Mouse (Mus musculus) gastrocnemius, adult 8-10 months (tissue): ENCODE measurements at regions not wholly inside any gene's neighbourhood (a gene's known extent, or its start where the extent isn't known, plus 50 kb on each side); places are given as distances from the start of the nearest gene placed in this dataset.

ENCODE experiments used
- DNase-seq, 2 experiments: peaks; one replicate each; pipeline ENCODE4 v3.0.0; 2022; ENCODE audit warnings: low spot score in 2 of 2

DNA sequence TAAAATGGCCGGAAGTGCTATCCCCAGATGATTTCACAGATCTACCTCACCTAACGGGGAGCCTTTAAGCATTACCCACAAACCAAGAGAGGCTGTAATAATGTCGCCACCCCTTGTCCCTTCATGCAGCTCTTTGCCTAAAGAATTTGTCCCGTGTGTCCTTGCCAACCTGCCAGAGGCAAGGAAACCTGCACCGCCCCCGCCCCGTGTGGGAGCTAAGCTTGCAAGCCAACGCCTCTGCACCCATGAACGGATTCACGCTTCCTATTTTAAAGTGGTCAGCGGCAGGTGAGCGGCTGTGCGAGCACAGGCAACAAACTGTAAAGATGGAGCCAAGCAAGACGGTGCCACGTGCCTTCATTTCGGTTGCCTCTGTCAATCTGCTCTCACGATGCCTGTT, 63.1 kb downstream of the Gm11011 start:
- DNase-seq = no peak

DNA sequence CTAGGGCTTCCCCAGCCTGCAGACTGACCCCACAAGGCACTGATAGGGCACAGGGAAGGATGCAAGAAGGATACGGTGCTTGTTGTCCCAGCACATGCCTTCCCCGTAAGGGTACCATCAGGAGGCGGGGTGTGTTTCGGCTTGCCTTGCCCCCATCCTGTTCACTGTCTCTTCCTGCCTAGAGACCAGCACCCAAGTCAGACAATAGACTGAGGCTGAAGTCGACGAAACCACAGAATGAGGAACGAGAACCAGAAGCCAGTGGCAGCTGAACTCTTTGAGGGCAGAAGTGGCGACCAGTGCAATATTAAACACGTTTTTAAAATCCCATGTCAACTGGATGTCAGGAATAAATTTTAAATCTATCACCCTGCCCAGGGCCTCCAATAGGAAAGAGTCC, 67.6 kb downstream of the Gm11011 start:
- DNase-seq = no peak

DNA sequence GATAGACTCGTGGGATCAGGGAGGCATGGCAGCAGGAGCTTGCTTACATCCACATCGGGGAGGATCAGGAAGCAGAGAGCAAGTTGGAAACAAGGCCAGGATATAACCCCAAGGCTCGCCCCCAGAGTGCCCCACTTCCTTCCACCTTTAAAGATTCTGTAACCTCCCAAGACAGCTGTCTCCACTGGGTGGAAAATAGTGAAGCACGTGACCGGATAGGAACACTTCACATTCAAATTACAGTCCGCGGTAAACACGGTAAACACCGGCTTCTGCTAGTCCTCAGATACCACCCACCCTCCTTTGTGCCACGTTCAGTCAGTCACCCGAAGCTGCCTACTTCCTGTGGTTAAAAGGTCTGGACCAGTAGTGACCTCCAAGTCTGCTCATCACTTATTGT, 72.2 kb downstream of the Gm11011 start:
- no peak for DNase-seq

DNA sequence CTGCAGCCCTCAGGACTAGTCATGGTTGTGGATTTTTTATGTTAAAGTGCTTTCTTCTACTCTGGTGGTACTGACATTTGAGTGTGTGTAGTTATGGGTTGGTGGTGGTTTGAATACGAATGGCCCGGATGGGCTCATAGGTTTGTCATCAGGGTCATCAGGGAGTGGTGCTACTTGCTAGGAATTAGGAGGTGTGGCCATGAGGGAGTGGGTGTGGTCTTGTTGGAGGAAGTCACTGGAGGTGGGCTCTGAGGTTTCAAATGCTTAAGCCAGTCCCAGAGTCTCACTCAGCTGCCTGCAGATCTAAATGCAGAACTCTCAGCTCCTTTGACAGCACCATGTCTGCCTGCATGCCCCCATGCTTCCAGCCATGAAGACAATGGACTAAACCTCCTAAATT, 76.8 kb downstream of the Gm11011 start:
- no peak for DNase-seq

GRCm38 (mm10) chr2:169509406-169509805, 78.1 kb downstream of the Gm11011 start:
- no peak for DNase-seq

- no peak for DNase-seq
These were observed 83.0 kb downstream of the Gm11011 start for GRCm38 (mm10) chr2:169504416-169505057.

DNA sequence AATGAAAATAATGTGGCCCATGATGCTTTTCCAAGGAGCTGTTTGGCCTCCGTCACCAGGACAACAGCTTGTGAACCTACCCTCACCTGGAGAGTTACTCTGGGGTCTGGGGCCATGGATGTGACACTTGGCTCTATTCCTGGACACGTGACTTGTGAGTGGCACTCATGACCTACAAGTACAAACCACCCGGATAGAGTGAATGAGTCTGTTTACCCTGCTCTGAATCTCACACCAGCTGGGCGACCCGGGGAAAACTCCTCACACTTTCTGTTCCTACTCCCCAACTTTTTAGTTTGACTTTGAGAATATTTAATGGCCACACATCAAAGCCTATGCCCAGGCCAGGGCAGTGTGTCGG, 84.0 kb downstream of the Gm11011 start:
- no peak for DNase-seq

- no peak for DNase-seq
These were observed 84.6 kb downstream of the Gm11011 start for GRCm38 (mm10) chr2:169502717-169503597.

GRCm38 (mm10) chr2:169501736-169502340, 85.7 kb downstream of the Gm11011 start:
- DNase-seq = no peak

GRCm38 (mm10) chr2:169495368-169495767, 92.2 kb downstream of the Gm11011 start:
- no peak for DNase-seq

DNA sequence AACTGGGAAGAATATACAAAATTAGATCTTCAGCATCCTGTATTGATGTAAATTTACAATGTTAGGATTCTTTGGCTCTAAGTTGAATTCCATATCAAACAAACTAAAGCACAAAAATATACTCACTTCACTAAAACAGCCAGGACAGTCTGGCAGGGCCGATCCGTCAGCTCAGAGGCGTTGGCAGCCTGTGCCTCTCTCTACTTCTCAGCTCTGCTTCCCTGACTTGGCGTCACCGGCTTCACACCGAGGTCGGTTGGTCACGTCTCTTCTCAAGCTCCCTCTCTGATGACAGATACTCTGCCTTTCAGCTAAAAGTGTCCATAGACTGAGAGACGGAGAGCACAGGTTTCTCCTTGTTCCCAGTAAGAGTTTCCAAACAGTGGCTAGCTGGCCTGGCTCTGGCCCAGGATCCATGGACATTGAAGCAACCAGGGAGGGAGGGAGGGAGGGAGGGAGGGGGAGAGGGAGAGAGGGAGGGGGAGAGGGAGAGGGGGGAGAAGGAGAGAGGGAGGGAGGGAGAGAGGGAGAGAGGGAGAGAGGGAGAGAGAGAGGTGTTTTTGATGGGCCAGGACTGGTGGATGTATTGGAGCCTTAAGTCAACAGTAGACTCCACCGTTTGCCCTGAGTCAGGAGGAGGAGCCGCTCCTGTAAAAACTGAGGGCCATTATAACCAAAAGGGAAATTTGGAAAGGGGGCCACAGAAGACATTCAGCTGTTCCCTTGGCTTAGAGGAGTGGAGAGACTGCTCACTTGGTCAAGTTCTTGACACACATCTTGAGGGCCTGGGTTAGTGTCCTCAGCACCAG, 92.8 kb downstream of the Gm11011 start:
- no peak for DNase-seq

GRCm38 (mm10) chr2:169493609-169494275, 93.8 kb downstream of the Gm11011 start:
- DNase-seq = no peak

GRCm38 (mm10) chr2:169483934-169484333, 103.6 kb downstream of the Gm11011 start:
- no peak for DNase-seq

- DNase-seq = no peak
These were observed 105.6 kb downstream of the Gm11011 start for GRCm38 (mm10) chr2:169481731-169482465.

- DNase-seq = no peak
These were observed 113.0 kb downstream of the Gm11011 start for GRCm38 (mm10) chr2:169474418-169475112.

DNA sequence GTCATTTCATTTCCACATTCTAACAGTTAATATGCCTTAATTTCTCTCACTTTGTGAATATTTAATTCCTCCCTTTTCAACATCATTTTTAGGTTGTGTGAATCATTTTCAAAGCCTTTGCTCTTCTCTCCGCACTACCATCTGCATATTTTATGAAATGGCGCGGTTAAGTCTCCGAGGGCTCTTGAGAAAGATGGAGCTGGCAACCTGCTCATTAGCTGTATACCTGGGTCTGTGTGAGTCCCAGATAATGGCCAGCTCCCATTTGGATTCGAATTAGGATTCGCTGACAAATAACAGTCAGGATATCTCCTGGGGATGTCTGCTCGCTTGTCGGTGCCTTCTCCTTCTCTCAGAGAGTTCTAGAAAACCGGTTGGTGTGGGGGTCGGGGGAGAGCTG, 118.0 kb downstream of the Gm11011 start:
- DNase-seq = no peak

DNA sequence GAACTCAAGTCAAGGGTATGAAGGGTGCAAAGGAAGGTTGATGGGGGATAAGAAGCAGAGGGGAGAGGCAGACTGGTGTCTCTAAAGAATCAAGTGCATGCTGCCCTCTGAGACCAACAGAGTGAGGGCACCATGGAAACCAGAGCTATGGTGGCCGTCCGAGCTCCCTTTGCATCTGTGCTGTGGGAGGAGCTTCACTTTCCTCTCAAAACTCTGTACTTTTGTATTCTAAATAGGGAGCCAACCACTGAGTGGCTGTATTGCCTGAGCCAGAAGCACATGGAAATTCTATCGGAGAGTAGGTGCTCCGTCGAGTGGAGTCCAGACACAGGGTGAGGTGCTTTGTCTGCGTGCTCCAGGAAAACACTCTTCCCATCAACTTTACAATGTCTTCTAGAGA, 119.9 kb downstream of the Gm11011 start:
- no peak for DNase-seq

GRCm38 (mm10) chr2:169464106-169464505, 123.4 kb downstream of the Gm11011 start:
- no peak for DNase-seq

GRCm38 (mm10) chr2:169461491-169462039, 126.0 kb downstream of the Gm11011 start:
- no peak for DNase-seq

DNA sequence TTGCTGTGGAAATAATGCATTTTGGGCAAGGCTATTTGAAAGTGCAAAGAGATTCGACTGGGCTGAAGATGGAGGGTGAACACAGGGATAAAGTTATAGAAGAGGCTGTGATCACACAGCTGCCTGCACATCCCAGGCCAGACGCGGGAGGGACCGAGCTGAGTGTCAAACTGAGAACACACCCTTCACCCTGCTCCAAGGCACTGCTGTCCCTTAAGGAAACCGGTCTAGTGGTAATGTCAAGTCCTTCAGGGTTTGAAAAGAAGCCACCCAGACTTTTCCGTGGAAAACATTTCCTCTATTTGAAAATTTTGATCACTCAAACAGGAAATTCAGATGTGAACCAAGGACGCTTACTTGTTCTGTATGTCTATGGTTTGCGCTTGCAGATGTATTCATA, 134.6 kb downstream of the Gm11011 start:
- no peak for DNase-seq
